Mouse (Mus musculus): Measurements from ENCODE around the gene Insyn1. TPM values are rescaled to one million over a fixed set of nuclear protein-coding genes. Genes with fewer than 3 reads are reported as not detected.
A peak's percentile ranks its signal among the peaks of the same experiment; 100 is the strongest.

Gene Insyn1
- total RNA-seq (2022) = 100 to 1,000 TPM; 194 to 230 (median 210) TPM

DNA sequence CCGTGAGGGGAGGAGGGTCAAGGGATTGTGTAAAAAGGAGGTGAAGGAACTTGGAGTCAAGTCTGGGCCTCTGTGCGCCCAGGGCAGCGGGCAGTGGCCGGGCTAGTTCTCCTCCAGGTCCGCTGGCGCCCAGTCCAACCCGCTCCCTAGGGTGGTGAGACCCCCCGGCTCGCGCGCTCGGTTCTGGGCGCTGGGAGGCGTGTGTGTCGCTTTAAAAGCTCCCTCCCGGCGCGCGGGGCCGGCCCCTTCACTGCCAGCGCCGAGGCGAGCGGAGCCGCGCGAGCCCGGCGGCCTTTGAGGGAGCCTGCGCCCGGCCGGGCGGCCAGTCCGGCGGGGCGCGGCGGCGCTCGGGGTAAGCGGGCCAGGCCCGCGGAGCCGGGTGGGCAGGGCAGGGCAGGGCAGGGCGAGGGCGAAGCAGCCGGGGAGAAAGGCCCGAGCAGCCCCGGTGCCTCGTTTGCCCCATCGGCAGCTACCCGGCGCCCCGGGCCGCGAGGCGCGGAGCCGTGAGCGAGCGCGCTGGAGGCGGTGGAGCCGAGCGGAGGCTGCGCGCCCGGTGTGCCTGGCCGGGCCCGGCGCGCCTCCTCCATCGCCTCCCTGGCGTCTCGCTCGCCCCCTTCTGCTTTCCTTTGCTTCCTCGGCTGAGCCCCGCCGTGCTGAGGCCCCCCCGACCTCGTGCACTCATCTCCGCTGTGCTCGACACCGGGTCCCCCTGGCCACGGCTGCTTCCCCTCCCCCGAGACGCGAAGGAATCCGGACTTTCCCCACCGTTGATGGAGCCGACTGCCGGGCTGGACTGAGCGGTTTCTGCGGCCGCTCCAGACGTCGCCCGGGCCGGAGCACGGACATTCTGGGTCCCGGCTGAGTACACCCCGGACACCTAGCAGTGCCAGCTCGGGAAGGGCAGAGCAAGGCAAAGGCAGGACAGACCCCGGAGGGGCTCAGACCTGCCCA, at the start of gene Insyn1:
Insyn1 (plus strand) TSS at position 753 of the 951 bp plus-strand sequence.
- no peak for DNase-seq (ENCODE audit: low spot score in 2 of 2)

DNA sequence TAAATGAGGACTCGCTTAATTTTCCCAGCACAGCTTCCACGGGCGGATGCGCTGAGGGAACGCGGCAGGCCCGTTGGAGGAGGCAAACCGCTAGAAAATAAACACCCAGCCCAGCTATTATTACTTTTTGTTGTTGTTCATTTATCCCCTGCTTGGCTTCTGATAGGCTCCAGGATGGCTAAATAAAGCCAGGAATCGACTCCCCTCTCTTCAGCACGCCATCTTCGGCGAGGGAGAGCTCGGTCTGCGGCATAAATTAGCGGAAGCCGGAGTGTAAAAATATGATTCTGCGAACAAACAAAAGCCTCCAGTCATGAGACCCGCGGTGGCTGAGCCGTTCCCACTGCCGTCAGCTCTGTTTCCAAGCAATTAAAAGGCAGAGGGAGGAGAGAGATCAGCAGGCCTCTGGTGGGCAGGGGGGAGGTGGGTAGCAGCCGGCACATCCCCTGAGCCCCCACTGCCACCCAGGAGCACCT, 49.4 kb upstream of the Insyn1 start:
- peak in 1 of 2 experiments; percentile 65 for DNase-seq (ENCODE audit: low spot score in 2 of 2)

DNA sequence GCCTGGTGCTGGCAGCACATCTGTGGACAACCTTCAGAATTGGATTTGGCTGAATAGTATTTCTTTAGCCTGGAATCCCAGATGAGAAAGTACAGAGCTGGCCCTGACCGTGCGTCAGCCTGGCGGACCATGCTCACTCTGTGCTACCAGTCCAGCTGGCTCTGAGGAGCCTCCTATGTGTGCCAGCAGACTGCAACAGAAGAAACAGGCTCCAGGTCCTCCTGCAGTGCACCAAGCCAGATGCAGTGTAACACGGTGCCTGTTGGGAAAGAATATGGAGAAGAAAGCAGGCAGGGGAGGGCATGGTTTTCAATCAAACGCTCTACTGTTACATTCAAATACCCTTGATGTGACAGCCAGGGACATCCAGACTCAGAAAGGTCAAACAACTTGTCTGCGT, 48.3 kb upstream of the Insyn1 start:
- peak in 1 of 2 experiments; percentile 58 for DNase-seq (ENCODE audit: low spot score in 2 of 2)

DNA sequence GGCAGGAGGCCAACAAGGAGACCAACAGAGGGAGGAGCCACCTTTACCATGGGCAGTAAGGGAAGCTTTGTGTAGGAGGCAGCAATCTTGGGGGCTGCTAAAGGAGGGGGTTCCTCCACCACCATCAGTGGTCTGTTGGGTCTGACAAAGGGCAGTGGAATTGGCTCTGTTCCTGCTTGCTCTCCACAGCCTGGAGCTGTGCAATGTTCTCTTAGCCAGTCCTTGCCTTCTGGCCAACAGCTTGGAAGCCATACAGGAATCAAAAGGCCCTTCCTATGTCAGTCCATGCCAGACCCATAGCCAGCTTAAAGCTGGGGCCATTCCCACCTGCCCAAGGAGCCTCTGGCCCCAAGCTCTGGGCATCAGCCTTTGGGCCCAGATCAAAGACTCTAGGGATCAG, 47.8 kb upstream of the Insyn1 start:
- DNase-seq (ENCODE audit: low spot score in 2 of 2) = no peak

DNA sequence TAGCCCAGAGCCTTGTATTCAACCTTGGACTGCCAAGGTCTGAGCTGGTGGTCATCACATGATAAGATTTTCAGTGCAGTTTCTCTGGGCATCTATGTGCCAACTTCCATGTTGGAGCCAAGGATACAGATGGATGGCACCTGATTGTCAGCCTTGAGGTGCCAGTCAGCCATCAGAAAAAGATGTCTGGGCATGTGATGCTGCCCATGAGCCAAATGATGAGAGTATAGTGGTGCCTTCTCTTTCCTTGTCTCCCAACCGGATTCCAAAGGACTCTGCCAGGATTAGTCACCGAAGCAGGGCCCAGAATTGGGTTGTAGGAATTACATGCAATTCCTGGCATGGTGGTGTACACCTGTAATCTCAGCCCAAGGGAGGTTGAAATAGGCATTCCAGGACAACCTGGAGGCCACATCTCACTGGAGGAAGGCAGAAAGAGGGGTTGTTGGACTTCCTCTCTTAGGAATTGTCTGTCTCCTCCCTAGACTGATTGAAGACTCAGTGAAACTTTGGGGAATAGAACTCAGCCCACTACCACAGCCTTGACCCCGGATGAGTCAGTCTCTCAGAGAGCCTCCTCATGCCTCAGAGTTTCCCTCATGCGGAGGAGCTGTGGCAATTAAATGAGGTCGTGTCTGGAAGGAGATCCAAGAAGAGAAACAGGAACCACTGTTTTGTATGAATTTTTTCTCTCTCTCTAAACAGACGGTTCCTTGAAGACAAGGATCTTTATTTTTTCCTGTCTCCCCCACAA, 46.9 kb upstream of the Insyn1 start:
- DNase-seq (ENCODE audit: low spot score in 2 of 2) = no peak

DNA sequence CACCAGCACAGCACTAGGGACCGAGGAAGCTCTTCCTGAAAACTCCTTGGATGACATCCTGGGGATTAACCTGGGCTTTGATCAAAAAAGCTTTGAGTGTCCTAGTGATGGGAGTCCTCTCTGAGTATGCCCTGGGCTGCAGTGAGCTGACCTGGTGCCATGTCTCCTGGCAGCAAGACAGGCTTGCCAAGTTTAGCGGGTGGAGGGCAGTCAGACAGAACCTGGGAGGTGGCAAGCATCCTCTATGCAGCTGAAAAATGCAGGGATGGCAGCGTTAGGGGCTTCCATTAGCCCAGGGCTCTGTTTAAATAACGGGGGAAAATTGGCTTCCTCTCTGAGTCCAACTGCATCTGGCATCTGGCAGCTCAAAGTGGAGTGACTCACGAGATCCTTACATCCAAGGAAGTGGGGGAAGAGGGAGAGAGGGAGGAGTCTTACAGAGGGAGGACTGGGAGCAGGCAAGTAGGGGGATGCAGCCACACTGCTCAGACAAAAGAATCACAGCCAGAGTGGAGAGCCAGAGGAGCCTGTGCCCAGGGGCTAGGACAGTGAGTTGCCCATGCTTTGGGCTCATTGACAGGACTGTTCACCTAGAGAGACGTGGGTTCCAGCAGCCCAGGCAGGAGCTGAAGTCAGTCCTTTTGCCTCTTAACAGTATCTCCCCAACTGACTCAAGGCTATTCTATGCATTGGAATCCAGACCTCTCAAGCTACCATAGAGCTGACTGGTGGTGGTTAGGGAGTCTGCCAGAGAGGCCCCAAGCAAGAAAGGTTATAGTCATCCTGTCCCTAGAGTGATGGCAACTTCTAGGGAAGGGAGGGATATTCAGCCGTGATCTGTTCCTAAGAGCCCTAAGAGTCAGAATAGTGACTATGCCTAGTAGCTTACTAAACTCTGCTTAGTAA, 46.0 kb upstream of the Insyn1 start:
- peak in 1 of 2 experiments; percentile 73 for DNase-seq (ENCODE audit: low spot score in 2 of 2)

DNA sequence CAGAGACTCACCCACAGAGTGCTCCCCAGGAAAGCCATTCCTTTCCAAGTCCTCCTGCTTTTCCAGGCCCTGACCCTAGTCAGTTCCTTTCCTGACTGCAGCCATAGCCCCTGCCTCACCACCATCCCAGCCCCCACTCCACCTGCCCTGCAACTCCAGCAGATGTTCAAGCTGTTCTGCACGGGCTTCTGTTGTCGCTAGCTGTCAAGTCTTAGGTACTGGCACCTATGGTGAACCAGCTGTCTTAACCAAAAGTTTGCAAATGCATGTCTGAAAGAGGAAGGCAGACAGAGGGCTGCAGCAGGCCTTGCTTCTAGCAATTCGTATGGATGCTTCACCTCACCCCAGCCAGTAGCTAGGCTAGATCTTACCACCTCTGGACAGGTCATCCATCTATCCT, 45.3 kb upstream of the Insyn1 start:
- no peak for DNase-seq (ENCODE audit: low spot score in 2 of 2)

DNA sequence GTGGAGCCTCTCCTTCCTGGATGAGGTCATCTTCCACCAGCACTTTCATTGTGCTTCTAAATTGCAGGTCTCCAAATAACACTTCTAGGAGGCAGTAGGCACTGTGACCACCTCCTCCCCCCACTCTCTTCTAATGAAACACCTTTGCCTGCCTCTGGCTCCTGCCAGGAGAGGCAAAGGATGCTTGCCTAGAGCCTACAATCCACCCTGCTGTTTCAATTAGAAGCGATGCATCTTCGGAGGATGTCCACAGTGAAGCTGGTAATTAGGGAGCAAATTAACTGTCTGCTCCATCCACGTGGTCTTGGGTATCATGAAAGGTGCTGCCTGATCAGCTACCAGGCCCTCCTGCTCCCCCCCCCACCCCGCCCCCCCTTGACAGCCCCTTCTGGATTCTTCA, 41.6 kb upstream of the Insyn1 start:
- DNase-seq (ENCODE audit: low spot score in 2 of 2) = no peak

DNA sequence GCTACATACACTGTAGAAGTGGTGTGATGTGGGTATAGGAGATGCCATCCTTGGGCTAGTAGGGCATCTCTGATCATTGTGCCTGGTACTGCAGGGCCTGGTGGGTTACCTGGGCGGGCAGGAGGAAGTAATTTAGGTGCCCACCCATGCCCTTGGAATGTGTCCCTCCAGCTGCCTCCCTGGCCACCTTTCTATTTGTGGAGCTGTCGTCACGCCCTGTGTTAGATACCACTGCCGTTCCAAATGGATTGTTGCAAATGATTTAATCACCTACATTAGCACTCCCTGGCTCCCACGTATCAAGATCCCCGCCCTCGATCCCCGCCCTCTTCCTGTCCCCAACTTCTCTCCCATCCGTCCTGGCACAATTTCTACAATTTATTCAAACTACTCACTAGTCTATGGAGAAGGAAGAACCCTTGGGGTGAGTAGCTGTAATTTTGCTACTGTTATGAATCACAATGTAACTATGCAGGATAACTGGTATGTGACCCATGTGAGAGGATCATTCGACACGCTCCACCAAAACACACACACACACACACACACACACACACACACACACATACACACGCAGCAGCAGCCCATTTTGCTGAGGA, 40.3 kb upstream of the Insyn1 start:
- DNase-seq (ENCODE audit: low spot score in 2 of 2) = no peak

DNA sequence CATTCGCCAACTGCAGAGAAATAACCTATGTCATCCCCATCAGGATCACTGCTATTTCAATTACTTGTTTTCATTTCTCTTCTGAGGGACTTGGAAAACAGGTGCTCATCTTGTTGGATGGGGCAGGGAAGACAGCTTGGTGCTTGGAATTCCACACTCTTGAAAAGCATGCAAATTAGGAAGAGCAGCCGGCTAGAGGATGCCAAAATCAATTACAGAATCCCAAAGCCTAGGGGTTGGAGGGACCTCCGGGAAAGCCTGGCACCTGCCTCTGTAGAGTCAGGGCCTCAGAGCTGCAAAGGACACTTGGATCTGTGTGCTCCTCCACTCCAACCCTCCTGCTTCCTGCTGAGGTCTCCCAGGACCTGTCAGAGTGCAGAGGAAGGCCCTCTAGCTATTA, 38.9 kb upstream of the Insyn1 start:
- DNase-seq (ENCODE audit: low spot score in 2 of 2) = no peak

DNA sequence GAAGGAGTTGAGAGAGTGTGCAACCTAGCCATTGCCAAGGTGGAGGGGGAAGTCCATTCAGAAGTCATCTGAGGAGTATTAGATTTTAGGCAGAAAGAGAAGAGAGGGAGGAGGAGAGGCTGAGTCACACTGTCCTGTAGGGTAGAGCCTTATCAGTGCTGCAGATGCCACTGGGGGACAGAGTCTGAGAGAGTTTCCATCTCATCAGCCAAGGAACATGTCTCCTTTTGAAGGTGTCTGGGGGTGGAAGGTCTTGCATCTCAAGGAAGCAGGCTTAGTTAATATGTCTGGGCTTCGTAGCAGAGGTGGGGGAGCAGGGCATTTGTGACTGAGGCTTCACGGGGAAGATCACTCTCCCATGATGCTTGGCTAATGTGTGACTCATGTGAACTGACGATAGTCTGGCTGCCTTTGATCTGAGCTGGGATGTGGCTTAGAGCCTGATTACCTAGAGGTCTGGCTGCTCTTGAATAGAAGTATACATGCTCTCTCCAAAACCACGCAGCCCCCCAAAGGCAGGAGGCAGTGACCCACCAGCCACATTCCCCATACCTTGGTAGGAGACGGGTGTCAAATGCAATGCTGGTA, 34.5 kb upstream of the Insyn1 start:
- no peak for DNase-seq (ENCODE audit: low spot score in 2 of 2)

DNA sequence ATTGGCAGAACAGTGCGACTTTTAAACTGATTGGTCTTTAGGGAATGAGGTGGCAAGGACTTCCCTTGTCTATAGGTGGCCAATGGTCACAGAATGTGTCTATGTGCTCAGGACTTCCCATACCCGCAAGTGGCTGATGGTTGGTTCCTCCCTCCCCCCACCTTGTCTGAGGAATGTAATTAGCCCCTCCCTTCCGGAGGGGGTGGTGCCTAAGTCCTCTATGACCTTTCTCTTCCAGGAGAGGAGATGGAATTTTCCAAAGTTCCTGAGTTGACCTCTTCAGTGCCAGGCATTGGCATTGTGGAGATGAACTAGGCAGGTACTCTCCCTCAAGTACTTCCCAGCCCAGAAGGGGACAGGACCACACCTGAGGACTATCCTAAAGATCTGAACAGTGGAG, 33.5 kb upstream of the Insyn1 start:
- no peak for DNase-seq (ENCODE audit: low spot score in 2 of 2)

DNA sequence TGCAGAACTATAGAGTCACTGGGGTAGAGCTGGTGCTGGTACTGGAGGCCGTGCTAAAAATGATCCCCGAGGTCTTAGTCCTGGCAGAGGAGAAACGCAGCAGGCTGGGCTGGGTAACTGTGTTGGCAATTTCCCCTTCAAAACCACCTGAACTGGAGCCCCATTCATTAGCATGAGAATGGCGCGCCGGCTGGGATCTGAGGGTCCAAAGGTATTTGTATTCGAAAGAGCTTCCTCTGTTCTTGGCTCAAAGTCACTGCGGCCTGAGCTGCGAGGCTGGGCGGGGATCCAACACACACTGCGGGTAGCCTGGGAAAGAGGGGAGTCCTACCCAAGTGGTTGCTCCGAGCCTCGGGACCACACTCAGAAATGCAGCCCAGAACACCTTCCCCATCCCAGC, 32.6 kb upstream of the Insyn1 start:
- DNase-seq (ENCODE audit: low spot score in 2 of 2) = peak in 1 of 2 experiments; percentile 68

DNA sequence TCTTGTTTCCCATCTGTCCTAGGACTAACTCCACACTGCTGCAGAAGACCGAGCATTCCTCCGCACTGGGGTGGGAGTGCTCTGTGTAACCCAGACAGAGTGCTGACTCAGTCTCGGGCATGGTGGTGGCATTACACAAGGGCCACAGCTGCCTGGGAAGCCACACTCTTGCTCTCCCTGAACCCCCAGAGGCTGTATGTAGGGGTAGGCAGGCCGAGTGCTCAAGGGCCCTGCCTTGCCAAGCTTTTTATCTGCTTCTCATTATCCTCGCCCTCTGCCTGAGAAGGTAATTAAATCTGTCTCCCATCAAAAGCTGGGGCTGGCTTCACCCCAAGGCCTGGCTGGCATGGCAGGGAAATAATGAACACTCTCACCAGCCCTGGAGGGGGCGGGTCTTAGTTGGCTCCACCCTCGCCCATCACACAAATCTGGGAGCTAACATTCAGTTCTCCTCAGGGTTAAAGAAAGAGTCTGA, 30.9 kb upstream of the Insyn1 start:
- DNase-seq (ENCODE audit: low spot score in 2 of 2) = peak in 1 of 2 experiments; percentile 59

DNA sequence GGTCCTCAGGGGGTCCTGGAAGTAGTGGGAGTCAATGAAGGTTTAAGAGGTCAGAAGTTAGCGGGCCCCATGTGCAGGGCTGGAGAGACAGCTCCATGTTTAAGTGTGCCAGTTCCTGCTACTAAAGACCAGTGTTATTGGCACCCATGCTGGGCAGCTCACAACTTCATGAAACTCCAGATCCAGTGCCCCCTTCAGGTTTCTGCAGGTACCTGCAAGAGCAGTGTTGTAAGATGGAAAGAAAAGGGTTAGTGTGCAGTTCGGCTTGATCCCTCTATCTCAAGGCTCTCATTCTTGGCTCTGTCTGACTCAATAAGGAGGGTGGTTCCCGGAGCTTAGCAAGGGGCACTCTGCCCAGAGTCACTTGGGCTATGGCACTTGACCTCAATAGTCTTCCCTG, 30.1 kb upstream of the Insyn1 start:
- DNase-seq (ENCODE audit: low spot score in 2 of 2) = no peak

DNA sequence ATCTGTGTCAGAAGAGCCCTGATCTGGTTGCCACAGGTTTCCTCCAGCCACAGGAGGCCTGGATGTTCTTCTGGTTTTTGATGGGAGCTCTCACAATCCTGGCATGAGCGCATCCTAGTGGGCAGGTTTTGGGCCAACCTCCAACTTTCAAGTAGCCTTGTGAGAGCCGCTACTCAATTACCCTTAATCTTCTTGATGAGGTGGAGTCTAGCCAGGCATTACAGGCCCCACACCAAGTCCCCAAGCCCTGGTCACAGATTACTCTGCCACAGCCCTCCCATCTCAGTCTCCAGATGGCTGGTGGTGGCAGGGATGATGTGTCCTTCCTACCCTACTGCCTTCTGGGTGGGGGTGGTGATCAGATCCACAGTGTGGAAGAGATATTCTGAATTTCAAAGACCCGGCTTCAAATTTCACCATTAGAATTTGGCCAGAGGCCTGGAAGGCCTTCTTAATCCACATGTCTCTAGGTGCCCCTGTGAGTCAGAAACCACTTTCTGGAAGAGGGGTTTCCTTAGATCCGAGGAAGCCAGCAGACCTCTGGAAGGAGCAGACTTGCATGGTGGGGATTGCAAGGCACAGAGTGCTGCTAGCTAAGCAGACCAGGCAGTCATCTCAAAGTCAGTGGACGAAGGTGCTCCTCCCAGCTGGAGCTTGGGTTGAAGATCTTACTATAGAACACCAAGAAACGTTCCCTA, 29.4 kb upstream of the Insyn1 start:
- DNase-seq (ENCODE audit: low spot score in 2 of 2) = no peak

DNA sequence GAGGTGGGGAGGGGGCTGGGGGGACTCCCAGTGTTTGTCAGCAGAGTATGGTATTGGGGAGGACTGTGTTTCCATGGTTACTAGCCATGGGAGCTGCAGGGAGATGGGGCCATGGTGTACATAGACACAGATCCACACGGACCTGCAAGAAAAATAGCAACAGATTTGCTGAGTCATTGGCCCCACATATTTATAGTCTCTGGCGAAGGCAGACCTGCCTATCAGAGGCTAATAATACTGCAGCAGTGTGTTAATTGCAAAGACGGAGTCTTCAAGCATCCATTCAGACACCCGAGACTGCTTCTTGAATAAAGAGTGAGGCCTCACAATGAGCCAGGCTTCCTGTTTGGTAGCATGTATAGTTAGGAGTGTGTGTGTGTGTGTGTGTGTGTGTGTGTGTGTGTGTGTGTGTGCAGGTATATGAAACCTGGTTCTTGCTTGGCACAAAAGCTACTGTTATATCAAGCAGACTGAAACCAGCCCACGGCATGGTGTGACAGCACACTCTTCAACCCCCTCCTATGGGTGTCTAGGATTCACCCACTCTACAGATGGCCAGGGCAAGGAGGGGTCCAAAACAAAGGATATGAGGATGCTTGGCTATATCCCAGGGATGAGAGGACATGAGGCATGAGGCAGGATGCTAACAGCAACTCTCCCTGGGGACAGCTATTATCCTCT, 20.9 kb upstream of the Insyn1 start:
- peak in 1 of 2 experiments; percentile 77 for DNase-seq (ENCODE audit: low spot score in 2 of 2)

DNA sequence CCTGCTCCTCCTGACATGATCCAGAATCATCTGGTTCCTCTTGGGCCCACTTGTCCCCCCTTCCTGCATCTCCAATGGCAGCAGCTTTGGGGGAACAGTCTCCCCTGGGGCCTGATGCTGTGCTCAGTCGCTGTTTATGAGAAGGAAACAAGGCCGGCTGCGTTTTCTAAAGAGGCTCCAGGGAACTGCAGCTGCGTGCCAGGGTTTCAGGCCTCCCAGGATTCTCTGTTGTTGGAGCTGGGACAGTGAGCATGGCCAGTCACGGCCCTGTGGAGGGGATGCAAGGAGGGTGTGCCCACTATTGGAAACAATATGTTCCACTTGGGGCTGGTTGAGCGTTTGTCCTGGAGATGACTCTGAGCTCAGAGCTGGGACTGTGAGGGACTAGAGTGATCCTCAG, 17.9 kb upstream of the Insyn1 start:
- DNase-seq (ENCODE audit: low spot score in 2 of 2) = no peak

DNA sequence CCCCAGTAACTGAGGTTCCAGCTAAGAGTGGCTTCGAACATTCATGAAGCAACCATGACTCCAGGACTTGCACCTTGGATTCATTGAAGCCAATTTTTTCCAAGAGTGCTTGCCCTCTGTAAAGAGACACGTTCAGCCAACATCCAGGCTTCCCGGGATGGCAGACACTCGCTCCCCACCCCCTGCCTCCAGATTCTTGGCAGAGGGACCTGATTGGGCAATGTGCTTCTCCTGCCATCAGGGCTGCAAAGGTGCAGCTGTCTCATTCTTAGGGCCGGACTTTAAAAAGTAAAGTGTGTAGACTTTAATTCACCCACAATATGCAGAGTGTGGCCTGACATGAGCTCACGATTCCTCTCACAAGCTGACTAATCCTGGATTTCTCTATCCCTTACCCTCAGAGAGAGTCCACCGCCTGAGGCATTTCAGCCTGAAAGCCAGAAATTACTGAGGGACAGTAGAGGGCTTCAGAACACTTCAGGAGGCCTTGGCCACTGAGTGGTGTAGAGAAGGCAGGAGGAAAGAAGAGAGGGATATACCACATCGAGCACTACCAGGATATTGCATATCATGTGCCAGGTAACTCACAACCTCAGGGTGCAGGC, 15.1 kb upstream of the Insyn1 start:
- DNase-seq (ENCODE audit: low spot score in 2 of 2) = no peak
